Mouse (Mus musculus) midbrain, postnatal 0 days (tissue): ENCODE data around the gene Rad51b. TPM values are rescaled to one million over a fixed set of nuclear protein-coding genes. Genes with fewer than 3 reads are reported as not detected.

Experiments
- ATAC-seq: fragments of 200-750 bp; cut with Nextera tagmentation; 2 replicates; pipeline ENCODE4 v1.8.0; 2017; ENCODE audit warnings: moderate number of reproducible peaks, mild to moderate bottlenecking, moderate TSS enrichment, moderate library complexity; ENCODE audit not compliant: low FRiP score
- DNase-seq: peaks from one replicate; pipeline ENCODE4 v3.0.0-alpha.2; 2015; ENCODE audit warnings: low spot score
- H3K27ac ChIP-seq: fragments of 300-500 bp; sonication (generic); 2 replicates; pipeline ENCODE4 v1.5.1; 2014; ENCODE audit warnings: low read depth, mild to moderate bottlenecking, low read length, mixed read lengths
- H3K27me3 ChIP-seq: fragments of 300-500 bp; sonication (generic); 2 replicates; pipeline ENCODE4 v1.6.1; 2014; ENCODE audit warnings: low read length, control low read depth, mixed read lengths; ENCODE audit not compliant: insufficient read depth
- H3K36me3 ChIP-seq: fragments of 300-500 bp; sonication (generic); 2 replicates; pipeline ENCODE4 v1.6.1; 2014; ENCODE audit warnings: low read length, control low read depth, mixed read lengths; ENCODE audit not compliant: insufficient read depth
- H3K4me1 ChIP-seq: fragments of 300-500 bp; sonication (generic); 2 replicates; pipeline ENCODE4 v1.6.1; 2014; ENCODE audit warnings: mild to moderate bottlenecking, control low read depth, antibody characterized with exemption, low read length, mixed read lengths; ENCODE audit not compliant: insufficient read depth
- H3K4me2 ChIP-seq: fragments of 300-500 bp; sonication (generic); 2 replicates; pipeline ENCODE4 v1.6.1; 2014; ENCODE audit warnings: low read depth, mild to moderate bottlenecking, low read length, mixed read lengths; ENCODE audit not compliant: poor library complexity, severe bottlenecking
- H3K4me3 ChIP-seq: fragments of 300-500 bp; sonication (generic); 2 replicates; pipeline ENCODE4 v1.5.1; 2014; ENCODE audit warnings: low read depth, mild to moderate bottlenecking, low read length, moderate library complexity
- H3K9ac ChIP-seq: fragments of 300-500 bp; sonication (generic); replicated peaks from 2 replicates; pipeline ENCODE4 v1.6.1; 2014; ENCODE audit warnings: mild to moderate bottlenecking, low read length, moderate library complexity, mixed read lengths; ENCODE audit not compliant: poor library complexity, severe bottlenecking
- H3K9me3 ChIP-seq: fragments of 300-500 bp; sonication (generic); 2 replicates; pipeline ENCODE4 v1.6.1; 2016; ENCODE audit warnings: low read length, control low read depth
- CTCF ChIP-seq: IDR thresholded peaks from 2 replicates; pipeline ENCODE4 v1.5.1; 2016; ENCODE audit warnings: antibody characterized with exemption, mild to moderate bottlenecking
- WGBS: fragments of 180-500 bp; shearing (Covaris S2); extraction: QIAGEN DNeasy Blood & Tissue Kit; methylation state at CpG from one replicate; pipeline ENCODE4 v1.1.7; 2014; 5-methylcytosine and 5-hydroxymethylcytosine counted together
- polyA plus RNA-seq: library from polyadenylated mRNA; unstranded; fragments of >200 nt; fragmentation: Nextera tagmentation; extraction: Ambion mirVana; gene quantifications from 2 replicates; pipeline ENCODE4 v1.2.1, GENCODE M21; 2015
- total RNA-seq: library from RNA; depleted of rRNA; stranded (reverse); fragments of >200 nt; gene quantifications from 2 replicates; pipeline ENCODE4 v1.2.3, GENCODE M21; 2014

Gene Rad51b
- total and polyA plus RNA-seq, 2 experiments from 2014 or later, result 0.22 to 0.74 TPM

DNA sequence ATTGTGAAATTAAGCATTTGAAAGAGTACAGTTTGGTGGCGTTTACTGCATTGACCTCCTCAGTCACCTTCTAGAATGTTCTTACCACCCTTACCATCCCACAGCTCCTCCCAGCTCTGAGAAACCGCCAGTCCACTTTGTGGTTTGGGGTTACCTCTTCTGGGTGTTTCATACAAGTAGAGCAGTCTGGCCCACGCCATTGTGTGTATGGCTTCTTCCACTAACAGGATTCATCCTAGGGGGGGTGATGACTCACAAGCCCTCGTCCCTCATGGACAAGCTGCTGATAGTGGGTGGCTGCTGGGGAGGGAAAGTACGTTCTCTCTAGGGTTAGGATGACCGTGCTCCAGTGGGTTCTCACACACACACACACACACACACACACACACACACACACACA is 535.5 kb downstream of the Rad51b start:
- no peak for ATAC-seq
- no peak for TF ChIP-seq CTCF
- no peak overlapping the region for H3K4me2 ChIP-seq
- WGBS, result 93% methylated on average over 6 of the region's 6 CpGs
- H3K9ac ChIP-seq, result no peak overlapping the region
- H3K9me3 ChIP-seq, result no peaks in the 10 kb centered on the region
- H3K27me3 ChIP-seq, result no peaks in the 10 kb centered on the region
- no peak overlapping the region for H3K27ac ChIP-seq
- H3K36me3 ChIP-seq, result no peaks in the 10 kb centered on the region
- DNase-seq, result no peak
- H3K4me1 ChIP-seq, result no peaks in the 10 kb centered on the region
- H3K4me3 ChIP-seq, result no peak overlapping the region

DNA sequence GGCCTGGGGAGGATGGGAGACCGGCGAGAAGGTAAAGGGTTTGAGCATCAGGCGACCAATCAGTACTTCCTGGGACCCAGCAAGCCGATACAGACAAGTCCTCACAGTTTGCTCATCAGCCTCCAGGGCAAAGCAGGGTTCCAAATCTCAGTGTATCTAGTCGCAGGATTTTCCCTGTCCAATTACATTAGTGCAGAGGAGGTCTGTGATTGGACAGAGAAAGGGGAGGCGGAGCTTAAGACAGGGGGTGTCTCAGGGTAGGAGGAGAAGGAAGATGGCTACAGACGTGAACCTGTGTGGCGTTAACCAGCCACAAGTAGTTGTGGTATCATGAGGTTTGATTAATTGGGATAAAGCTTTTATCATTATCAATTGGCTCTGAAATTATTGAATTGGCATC is 538.4 kb downstream of the Rad51b start:
- DNase-seq, result no peak
- no peaks in the 10 kb centered on the region for H3K4me1 ChIP-seq
- no peak overlapping the region for H3K9ac ChIP-seq
- H3K27me3 ChIP-seq, result no peaks in the 10 kb centered on the region
- no peak for TF ChIP-seq CTCF
- no peaks in the 10 kb centered on the region for H3K36me3 ChIP-seq
- H3K4me3 ChIP-seq, result no peak overlapping the region
- no peak overlapping the region for H3K4me2 ChIP-seq
- H3K9me3 ChIP-seq, result no peaks in the 10 kb centered on the region
- no peak for ATAC-seq
- WGBS, result 92% methylated on average over 8 of the region's 8 CpGs
- H3K27ac ChIP-seq, result no peak overlapping the region

DNA sequence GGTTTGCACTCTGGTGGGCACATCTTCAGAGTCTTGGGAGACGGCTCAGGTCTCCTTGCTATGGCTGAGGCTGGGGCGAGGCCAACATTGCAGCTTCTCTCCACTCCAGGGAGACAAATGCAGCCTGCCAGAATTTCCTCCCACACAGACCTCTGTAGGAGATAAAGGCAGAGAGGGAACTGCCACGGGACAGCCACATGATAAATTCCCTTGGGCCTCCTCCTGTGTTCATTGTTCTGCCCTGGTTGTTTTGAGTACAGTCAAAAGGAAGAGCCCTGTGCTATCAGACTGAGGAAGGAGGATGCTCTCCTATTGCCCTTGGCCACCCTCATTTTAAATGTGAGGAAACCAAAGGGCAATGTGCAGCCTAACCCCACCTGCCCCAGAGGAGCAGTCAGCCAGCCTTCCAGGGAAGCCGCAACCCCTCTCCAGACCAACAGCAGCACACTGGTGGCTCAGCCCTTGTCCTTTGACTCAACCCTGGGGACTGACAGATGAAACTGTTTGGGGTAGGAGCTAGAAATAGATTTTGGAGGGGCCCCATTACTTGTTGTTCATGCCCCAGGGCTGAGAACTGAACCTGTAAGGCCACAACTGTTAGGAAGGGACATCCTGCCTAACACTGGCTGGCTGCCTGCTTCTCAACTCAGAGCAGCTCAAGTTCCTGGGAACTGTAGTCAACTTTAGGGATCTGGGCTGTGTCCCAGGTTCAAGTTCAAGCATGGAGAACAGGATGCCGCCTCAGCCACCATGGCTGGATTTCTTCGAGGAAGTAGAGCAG is 541.3 kb downstream of the Rad51b start:
- Histone ChIP-seq H3K4me3 (no peak overlapping the region), H3K27ac (no peak overlapping the region), H3K36me3 (no peaks in the 10 kb centered on the region), H3K9me3 (no peaks in the 10 kb centered on the region), H3K27me3 (no peaks in the 10 kb centered on the region), H3K4me2 (no peak overlapping the region), H3K9ac (no peak overlapping the region), H3K4me1 (0 out of 2 replicates have a peak, but pooled peaks cover 3% of the 10 kb centered on the region)
- DNase-seq, result peak; percentile 51
- 58% methylated on average over 6 of the region's 6 CpGs for WGBS
- no peak for TF ChIP-seq CTCF
- ATAC-seq, result no peak

DNA sequence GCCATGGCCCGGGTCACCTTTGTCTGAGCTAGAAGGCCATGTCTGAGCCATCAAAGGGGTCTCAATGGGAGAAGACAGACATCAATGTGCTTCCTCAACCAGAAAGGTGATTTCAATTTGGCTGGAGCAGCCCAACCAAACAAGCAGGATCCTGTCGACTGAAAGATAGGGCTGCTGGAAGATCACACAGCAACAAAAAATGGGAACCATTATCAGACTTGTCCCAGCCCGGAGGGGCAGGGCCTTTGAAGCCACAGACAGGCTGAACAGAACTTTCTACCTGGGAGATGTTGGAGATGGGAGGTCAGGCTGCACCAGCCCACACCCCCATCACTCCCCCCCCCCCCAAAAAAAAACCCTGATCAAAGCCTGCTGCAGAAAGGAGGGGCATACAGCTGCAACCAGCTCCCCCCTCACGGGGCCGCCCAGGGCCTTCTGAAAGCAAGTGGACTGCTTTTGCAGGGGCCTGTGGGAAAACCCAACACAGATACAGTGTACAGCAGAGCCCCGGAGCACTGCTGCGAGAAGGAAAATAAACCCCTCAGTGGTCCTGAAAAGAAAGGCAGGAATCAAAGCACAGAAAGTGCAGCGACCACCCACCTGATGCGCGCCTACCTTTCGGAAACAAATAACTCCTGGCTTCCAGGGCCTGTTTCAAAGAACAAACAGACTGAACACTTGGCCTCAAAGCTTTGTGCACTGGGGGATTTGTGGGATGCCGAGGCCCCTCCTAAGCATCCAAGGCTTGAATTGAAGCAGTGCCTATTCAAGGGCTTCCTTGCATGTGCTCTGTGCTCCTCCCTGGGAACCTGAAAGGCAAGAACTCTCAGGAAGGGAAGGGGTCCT is 542.2 kb downstream of the Rad51b start:
- H3K9me3 ChIP-seq, result no peaks in the 10 kb centered on the region
- no peak overlapping the region for H3K27ac ChIP-seq
- TF ChIP-seq CTCF, result no peak
- no peak overlapping the region for H3K4me2 ChIP-seq
- H3K4me1 ChIP-seq, result 0 out of 2 replicates have a peak, but pooled peaks cover 3% of the 10 kb centered on the region
- H3K27me3 ChIP-seq, result no peaks in the 10 kb centered on the region
- H3K9ac ChIP-seq, result no peak overlapping the region
- H3K36me3 ChIP-seq, result no peaks in the 10 kb centered on the region
- WGBS, result 19% methylated on average over 12 of the region's 12 CpGs
- DNase-seq (no peak), ATAC-seq (no peak)
- H3K4me3 ChIP-seq, result no peak overlapping the region

DNA sequence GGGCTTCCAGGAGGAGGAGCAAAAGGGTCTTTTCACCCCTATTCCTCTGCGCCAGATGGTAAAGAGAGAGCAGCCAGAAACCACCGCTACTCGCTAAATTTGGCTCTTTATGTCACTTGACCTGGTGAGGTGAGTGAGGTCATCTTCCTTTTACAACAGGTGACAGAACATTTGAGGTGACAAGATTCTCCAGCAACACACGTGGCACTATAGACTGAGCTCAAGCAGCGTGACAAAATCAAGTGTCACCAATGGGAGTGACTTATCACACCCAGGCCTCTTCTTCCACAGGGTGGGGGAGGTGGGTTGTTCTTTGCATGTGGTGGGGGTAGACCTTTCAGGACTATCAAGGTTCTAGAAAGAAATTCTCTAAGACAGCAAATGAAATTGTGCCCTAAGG is 543.4 kb downstream of the Rad51b start:
- no peak for DNase-seq
- TF ChIP-seq CTCF, result no peak
- H3K36me3 ChIP-seq, result no peaks in the 10 kb centered on the region
- no peaks in the 10 kb centered on the region for H3K27me3 ChIP-seq
- H3K4me3 ChIP-seq, result no peak overlapping the region
- H3K9ac ChIP-seq, result no peak overlapping the region
- H3K4me2 ChIP-seq, result no peak overlapping the region
- H3K27ac ChIP-seq, result no peak overlapping the region
- H3K9me3 ChIP-seq, result no peaks in the 10 kb centered on the region
- ATAC-seq, result no peak
- 60% methylated on average over 5 of the region's 5 CpGs for WGBS
- 0 out of 2 replicates have a peak, but pooled peaks cover 3% of the 10 kb centered on the region for H3K4me1 ChIP-seq

DNA sequence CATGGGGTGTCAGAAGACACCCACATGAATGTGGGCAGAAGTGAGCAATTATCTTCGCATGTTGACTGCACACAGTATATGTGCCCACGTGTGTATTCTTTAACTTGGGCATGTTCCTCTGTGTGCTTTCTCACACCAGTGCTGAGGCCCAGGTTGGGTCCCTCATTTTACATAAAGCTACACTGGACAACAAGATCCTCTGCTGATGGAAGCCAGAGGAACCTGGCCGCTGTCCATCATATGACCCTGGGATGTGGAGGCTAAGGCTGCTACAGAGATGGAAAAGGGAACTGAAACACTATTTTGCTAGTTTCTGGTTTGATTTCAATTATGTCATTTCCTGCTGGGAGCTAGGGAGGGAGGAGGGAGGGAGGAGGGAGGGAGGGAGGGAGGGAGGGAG is 544.2 kb downstream of the Rad51b start:
- no peak overlapping the region for H3K9ac ChIP-seq
- no peak overlapping the region for H3K4me3 ChIP-seq
- H3K27ac ChIP-seq, result no peak overlapping the region
- H3K4me2 ChIP-seq, result no peak overlapping the region
- no peak for DNase-seq
- TF ChIP-seq CTCF, result no peak
- H3K4me1 ChIP-seq, result 0 out of 2 replicates have a peak, but pooled peaks cover 3% of the 10 kb centered on the region
- no peaks in the 10 kb centered on the region for H3K9me3 ChIP-seq
- 89% methylated on average over 3 of the region's 3 CpGs for WGBS
- no peaks in the 10 kb centered on the region for H3K36me3 ChIP-seq
- H3K27me3 ChIP-seq, result no peaks in the 10 kb centered on the region
- ATAC-seq, result no peak
